Mouse (Mus musculus): ENCODE data around the gene Fzr1.

DNA sequence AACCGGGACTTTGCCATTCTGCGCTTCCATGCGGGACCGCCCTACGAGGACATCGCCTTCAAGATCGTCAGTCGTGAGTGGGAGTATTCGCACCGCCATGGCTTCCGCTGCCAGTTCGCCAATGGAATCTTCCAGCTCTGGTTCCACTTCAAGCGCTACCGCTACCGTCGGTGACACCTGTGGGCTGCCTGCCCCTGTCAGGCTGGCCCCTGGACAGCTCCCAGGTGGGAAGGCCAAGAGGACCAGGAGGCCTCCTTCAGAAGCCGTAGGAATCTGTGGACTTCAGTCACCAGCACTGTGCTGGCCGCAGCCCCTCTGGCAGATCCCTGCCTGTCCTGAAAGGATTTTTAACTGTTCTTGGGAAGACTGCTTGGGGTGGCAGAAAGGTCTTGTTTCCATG, 52.5 kb downstream of the Fzr1 start:
- TF ChIP-seq CTCF (IDR thresholded peaks at IDR 0.05; ENCODE audit: low read depth, low read length) (no peak), POLR2A (IDR thresholded peaks at IDR 0.05; ENCODE audit: insufficient read depth, low read length) (no peak), EP300 (IDR thresholded peaks at IDR 0.05; ENCODE audit: insufficient read depth, low read depth, low read length) (no peak)
